ENCODE assay signal across 9 mouse cellular contexts in the genomic region with DNA sequence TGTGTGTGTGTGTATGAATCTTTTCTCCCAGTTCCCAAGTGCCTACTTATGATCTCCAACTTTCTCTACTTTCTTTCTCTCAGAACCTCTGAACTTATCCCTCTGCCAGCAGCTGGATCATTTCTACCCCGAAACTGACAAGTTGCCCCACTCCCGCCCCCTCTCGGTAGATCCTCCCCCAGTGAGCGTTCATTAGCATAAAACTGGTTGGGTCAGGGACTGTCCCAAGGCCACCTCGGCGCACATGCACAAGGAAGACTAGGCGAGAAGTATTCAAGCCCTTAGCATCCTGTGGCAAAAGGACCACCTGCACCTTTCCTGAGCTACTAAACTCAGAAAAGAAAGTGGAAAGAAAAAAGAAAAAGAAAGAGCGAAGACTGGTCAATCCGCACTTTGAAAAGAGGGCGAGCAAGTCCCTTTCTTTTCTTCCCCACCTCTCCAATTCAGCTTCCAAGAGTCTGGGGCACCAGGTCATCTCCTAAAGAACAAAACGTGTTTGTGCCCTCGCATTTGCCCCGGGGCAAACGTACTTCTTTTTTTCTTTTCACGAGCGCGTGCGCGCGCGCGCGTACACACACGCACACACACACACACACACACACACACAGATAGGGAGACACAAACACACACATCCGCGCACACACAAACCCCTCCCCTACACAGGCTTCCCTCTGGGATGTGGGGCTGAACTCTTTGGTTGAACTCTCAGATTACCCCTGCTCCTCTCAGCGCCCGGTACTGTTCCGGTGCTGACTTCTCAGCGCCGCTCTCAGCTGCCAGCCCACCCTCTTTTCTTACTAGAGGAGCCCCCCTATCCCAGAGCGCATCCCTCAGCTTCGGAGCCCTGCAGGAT. TPM values are rescaled to one million over a fixed set of nuclear protein-coding genes. Genes with fewer than 3 reads are reported as not detected.
A peak's percentile ranks its signal among the peaks of the same experiment; 100 is the strongest.
DNase-seq lines count a peak whose midpoint lies in the region; ATAC-seq and TF ChIP-seq lines count a peak whose summit lies in the region.
"Had no signal": no experiment of that assay in that cellular context is flagged by ENCODE, and none has a peak within 500 bp of the region (broad histone marks: within the 10 kb centered on the region; RNA-seq: fewer than 3 reads in every experiment).

No protein-coding gene starts in this region.

- H3K36me3 ChIP-seq in heart, embryonic 10.5 days = no peaks in the 10 kb centered on the region
- H3K36me3 ChIP-seq in lung, postnatal 0 days (ENCODE audit: insufficient read depth, low read length) = no peaks in the 10 kb centered on the region

- DNase-seq in layer of hippocampus, postnatal 10 days (ENCODE audit: low spot score in 2 of 2) = peak; percentile 14 to 34
- DNase-seq in layer of hippocampus, adult 9-11 months = no peak
- DNase-seq in embryo, embryonic 10.5 days (ENCODE audit: low spot score) = peak; percentile 82
- peak; percentile 78 for DNase-seq in heart, embryonic 10.5 days (ENCODE audit: low spot score)
- DNase-seq in kidney, adult 9 months = peak; percentile 81
- peak; percentile 77 for DNase-seq in lung, postnatal 0 days (ENCODE audit: low spot score)
- DNase-seq in ovary, postnatal 36 days (ENCODE audit: low spot score) = peak; percentile 69
- no peak for DNase-seq in left cerebral cortex, adult 11 months (ENCODE audit: low spot score)

- peak overlapping the region; percentile 74 for H3K4me2 ChIP-seq in lung, postnatal 0 days (replicated peaks; ENCODE audit: low read depth, low read length)

- peak overlapping the region; percentile 68 for H3K9ac ChIP-seq in lung, postnatal 0 days (replicated peaks; ENCODE audit: low read depth)

- no peaks in the 10 kb centered on the region for H3K9me3 ChIP-seq in heart, embryonic 10.5 days
- no peaks in the 10 kb centered on the region for H3K9me3 ChIP-seq in lung, postnatal 0 days (ENCODE audit: low read length)

- WGBS in heart, embryonic 10.5 days = under 1% methylated on average over 33 of the region's 33 CpGs
- under 1% methylated on average over 28 of the region's 33 CpGs for WGBS in lung, postnatal 0 days

- TF ChIP-seq CTCF in lung, postnatal 0 days (IDR thresholded peaks at IDR 0.05) = peak; percentile 46

- peak overlapping the region; percentile 88 for H3K4me3 ChIP-seq in heart, embryonic 10.5 days
- peak overlapping the region; percentile 72 for H3K4me3 ChIP-seq in lung, postnatal 0 days (ENCODE audit: low read depth, low read length)

- ATAC-seq in lung, postnatal 0 days = peak; percentile 29

- H3K27ac ChIP-seq in heart, embryonic 10.5 days = peak overlapping the region; percentile 94
- peak overlapping the region; percentile 82 for H3K27ac ChIP-seq in lung, postnatal 0 days (ENCODE audit: low read length)

- H3K27me3 ChIP-seq in heart, embryonic 10.5 days (ENCODE audit: insufficient read depth, poor library complexity, severe bottlenecking) = no peaks in the 10 kb centered on the region
- no peaks in the 10 kb centered on the region for H3K27me3 ChIP-seq in lung, postnatal 0 days (replicated peaks; ENCODE audit: insufficient read depth, low read length)

- peaks cover 3% of the 10 kb centered on the region; the same call in 1 of the 2 replicates for H3K4me1 ChIP-seq in heart, embryonic 10.5 days
- H3K4me1 ChIP-seq in lung, postnatal 0 days (ENCODE audit: insufficient read depth, low read depth, low read length) = no peaks in the 10 kb centered on the region

- no peak for TF ChIP-seq EP300 in lung, postnatal 0 days (IDR thresholded peaks at IDR 0.05)

RNA-seq across cellular contexts. Expression of gene Dach1, which starts 2.2 kb away (rescaled TPM):
- 1 to 10 TPM; 7.5 to 8.5 TPM for total RNA-seq in layer of hippocampus, postnatal 10 days (2021)
- 3.4 and 4.0 TPM in 2 replicates for polyA plus RNA-seq in heart, embryonic 10.5 days (2016; fragmentation: Nextera tagmentation; extraction: Ambion mirVana)
- polyA plus RNA-seq in lung, postnatal 0 days (2015; fragmentation: Nextera tagmentation; extraction: Ambion mirVana) = 4.2 and 7.7 TPM in 2 replicates
- total RNA-seq: MEL had no signal

Comparison
In these comparisons a context has a peak if more than half of its experiments do, and no peak if none do; other contexts are left out.
1. DNase-seq: peak in layer of hippocampus, postnatal 10 days (2 of 2), embryo, embryonic 10.5 days (single experiment), heart, embryonic 10.5 days (single experiment), kidney, adult 9 months (single experiment), lung, postnatal 0 days (single experiment) and ovary, postnatal 36 days (single experiment); none in layer of hippocampus, adult 9-11 months (single experiment) and left cerebral cortex, adult 11 months (single experiment).